Mouse (Mus musculus): ENCODE results near the gene Abhd13. TPM values are rescaled to one million over a fixed set of nuclear protein-coding genes. Genes with fewer than 3 reads are reported as not detected.

The Abhd13 gene
- total RNA-seq (2023): 15.1 TPM

GRCm38 (mm10) chr8:9977573-9978314 is at the start of gene Abhd13, which contains the start of gene Lig4:
Abhd13 (plus strand) TSS chr8:9977707.
Lig4 (minus strand) TSS chr8:9977686.

GRCm38 (mm10) chr8:10006156-10006985 is 28.9 kb downstream of the Abhd13 start, which contains the start of gene Tnfsf13b:
Tnfsf13b (plus strand) TSS chr8:10006467.

Other genes starting within 250 kb of the Abhd13 start
- gene Fam155a, start 206.5 kb upstream of the Abhd13 start, total RNA-seq (2023): not detected
- gene Gm10217, start 113.5 kb upstream of the Abhd13 start, total RNA-seq (2023): not detected
- gene Lig4, start within 50 bp of the Abhd13 start, total RNA-seq (2023): 4.6 TPM
- 1.3 TPM for gene Tnfsf13b, start 28.8 kb downstream of the Abhd13 start, total RNA-seq (2023)
- not detected for gene Myo16, start 176.2 kb downstream of the Abhd13 start, total RNA-seq (2023)